Mouse (Mus musculus) thymus, postnatal 14 days (tissue): ENCODE results near the gene Rsph3a.

Experiments used
- DNase-seq: peaks from one replicate; pipeline ENCODE4 v3.0.0; 2021

The Rsph3a gene

GRCm38 (mm10) chr17:7945117-7946052, at the start of gene Rsph3a:
Gene Rsph3a (plus strand): TSS chr17:7945614.
- peak; percentile 79 for DNase-seq

- no peak for DNase-seq
These were observed 49.3 kb upstream of the Rsph3a start for GRCm38 (mm10) chr17:7896047-7896635.

- DNase-seq: no peak
These were observed 48.3 kb upstream of the Rsph3a start for GRCm38 (mm10) chr17:7897120-7897519.

- DNase-seq: no peak
These were observed 47.7 kb upstream of the Rsph3a start for GRCm38 (mm10) chr17:7897756-7898155.

- DNase-seq: no peak
These were observed 46.2 kb upstream of the Rsph3a start for GRCm38 (mm10) chr17:7899233-7899632.

- no peak for DNase-seq
These were observed 45.5 kb upstream of the Rsph3a start for GRCm38 (mm10) chr17:7899961-7900360.

- DNase-seq: no peak
These were observed 43.9 kb upstream of the Rsph3a start for GRCm38 (mm10) chr17:7901536-7901935.

GRCm38 (mm10) chr17:7902362-7902761, 43.1 kb upstream of the Rsph3a start:
- DNase-seq: peak; percentile 90

- no peak for DNase-seq
These were observed 40.4 kb upstream of the Rsph3a start for GRCm38 (mm10) chr17:7904992-7905391.

GRCm38 (mm10) chr17:7905936-7906685, 39.3 kb upstream of the Rsph3a start:
- DNase-seq: no peak

- no peak for DNase-seq
These were observed 30.7 kb upstream of the Rsph3a start for GRCm38 (mm10) chr17:7914596-7915227.

- DNase-seq: no peak
These were observed 29.6 kb upstream of the Rsph3a start for GRCm38 (mm10) chr17:7915791-7916190.

GRCm38 (mm10) chr17:7916782-7917574, 28.4 kb upstream of the Rsph3a start:
- DNase-seq: no peak

- DNase-seq: no peak
These were observed 27.1 kb upstream of the Rsph3a start for GRCm38 (mm10) chr17:7918355-7918754.

- no peak for DNase-seq
These were observed 26.2 kb upstream of the Rsph3a start for GRCm38 (mm10) chr17:7919209-7919608.

- DNase-seq: no peak
These were observed 22.9 kb upstream of the Rsph3a start for GRCm38 (mm10) chr17:7922564-7922963.

GRCm38 (mm10) chr17:7924185-7924725, 21.2 kb upstream of the Rsph3a start:
- no peak for DNase-seq

GRCm38 (mm10) chr17:7925413-7926160, 19.8 kb upstream of the Rsph3a start, which contains the start of gene Tagap:
Gene Tagap (plus strand): TSS chr17:7926000.
- DNase-seq: peak; percentile 37

- DNase-seq: peak; percentile 91
These were observed 17.6 kb upstream of the Rsph3a start for GRCm38 (mm10) chr17:7927582-7928535.

GRCm38 (mm10) chr17:7928662-7929061, 16.8 kb upstream of the Rsph3a start:
- no peak for DNase-seq
